Mouse (Mus musculus): ENCODE results near the gene Vmn1r130.
"Not testable (repeated sequence)": the region's sequence is repeated elsewhere in the genome, so short reads cannot be mapped to it uniquely, and the experiment has no call there.

Vmn1r130 gene

GRCm38 (mm10) chr7:21511480-21511879, at the start of gene Vmn1r130:
TSS of gene Vmn1r130 (plus strand) at chr7:21511780.
- DNase-seq (ENCODE audit: low spot score): not testable (repeated sequence)

- DNase-seq (ENCODE audit: low spot score): not testable (repeated sequence)
Observed at GRCm38 (mm10) chr7:21545990-21546389, 34.4 kb downstream of the Vmn1r130 start, which contains the start of gene Vmn1r131. TSS of gene Vmn1r131 (minus strand) at chr7:21546090.
